Mouse (Mus musculus) mouse embryonic stem cell (cell line): ENCODE results near the gene Elane.

Experiments
- in situ Hi-C, 2 experiments: fragments of 300-500 bp; cut with MboI; formaldehyde crosslinking; loops; 1 replicate in 1 of 2; 3 replicates in 1 of 2; pipeline ENCODE4 v1.14.3; 2019 to 2020; ENCODE audit warnings: low sequenced_read_pairs in 2 of 2, low pct_unique_long_range_greater_than_20kb in 1 of 2, mixed read lengths in 1 of 2; ENCODE audit not compliant: unreplicated experiment in 1 of 2

Gene Elane

GRCm38 (mm10) chr10:79936284-79936910 lies 50.4 kb downstream of the Elane start:
- in situ Hi-C loops = no loop called here

GRCm38 (mm10) chr10:79936911-79937441 lies 50.9 kb downstream of the Elane start:
- in situ Hi-C loops = no loop called here
